Mouse (Mus musculus): Measurements from ENCODE around the gene Crispld2.

- no peak for TF ChIP-seq CTCF (IDR thresholded peaks at IDR 0.05; ENCODE audit: low read depth)
- no peak for TF ChIP-seq EP300 (IDR thresholded peaks at IDR 0.05; ENCODE audit: low read depth)
Observed at GRCm38 (mm10) chr8:119986174-119986573, 6.1 kb upstream of the Crispld2 start.
